Mouse (Mus musculus): ENCODE data around the gene Zic4.

Gene Zic4

DNA sequence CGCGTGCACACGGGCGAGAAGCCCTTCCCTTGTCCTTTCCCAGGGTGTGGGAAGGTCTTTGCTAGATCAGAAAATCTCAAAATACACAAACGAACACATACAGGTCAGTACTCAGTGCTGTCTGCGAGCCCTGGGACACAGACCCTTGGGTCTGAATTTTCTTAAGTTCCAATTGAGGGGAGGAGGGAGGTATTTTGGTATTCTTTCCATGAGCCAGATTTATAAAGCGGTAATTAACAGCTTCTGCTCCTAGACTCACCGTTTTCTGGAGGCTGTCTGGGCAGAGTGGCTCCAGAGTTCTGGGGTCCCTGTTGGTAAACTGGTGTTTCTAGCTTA, 17.1 kb downstream of the Zic4 start:
- no peak for DNase-seq (ENCODE audit: low read depth, low spot score)

DNA sequence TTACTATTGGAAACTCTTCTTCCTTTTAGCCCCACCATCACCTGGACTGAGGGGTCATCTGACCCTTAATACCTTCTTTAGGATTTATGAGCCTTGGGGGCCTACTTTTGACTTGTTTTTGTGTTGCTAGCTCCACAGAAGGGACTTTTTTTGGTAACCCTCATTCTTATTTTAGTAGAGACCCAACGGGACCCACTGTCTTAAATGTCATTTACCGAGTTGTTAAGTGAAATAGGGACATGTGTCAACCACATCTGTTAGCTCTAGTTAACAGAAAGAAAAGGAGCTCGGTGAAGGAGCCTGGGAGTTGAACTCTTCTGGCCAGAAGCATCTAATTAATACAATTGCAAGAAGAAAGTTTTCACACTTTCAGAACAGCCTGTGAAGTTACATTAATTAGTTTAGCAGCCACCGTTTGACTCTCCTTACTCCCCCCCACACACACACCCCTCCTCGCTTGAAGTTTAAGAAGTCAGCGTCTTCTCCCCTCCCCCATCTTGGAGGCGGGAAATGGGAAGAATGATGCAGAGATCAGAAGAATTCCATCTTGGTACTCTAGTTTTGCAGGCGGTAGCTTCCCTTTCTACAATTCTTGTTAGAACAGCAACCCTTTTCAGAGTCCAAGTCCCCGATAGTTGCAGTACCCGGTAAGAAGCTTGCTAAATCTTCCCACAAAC, 17.7 kb downstream of the Zic4 start:
- DNase-seq (ENCODE audit: low read depth, low spot score): no peak

DNA sequence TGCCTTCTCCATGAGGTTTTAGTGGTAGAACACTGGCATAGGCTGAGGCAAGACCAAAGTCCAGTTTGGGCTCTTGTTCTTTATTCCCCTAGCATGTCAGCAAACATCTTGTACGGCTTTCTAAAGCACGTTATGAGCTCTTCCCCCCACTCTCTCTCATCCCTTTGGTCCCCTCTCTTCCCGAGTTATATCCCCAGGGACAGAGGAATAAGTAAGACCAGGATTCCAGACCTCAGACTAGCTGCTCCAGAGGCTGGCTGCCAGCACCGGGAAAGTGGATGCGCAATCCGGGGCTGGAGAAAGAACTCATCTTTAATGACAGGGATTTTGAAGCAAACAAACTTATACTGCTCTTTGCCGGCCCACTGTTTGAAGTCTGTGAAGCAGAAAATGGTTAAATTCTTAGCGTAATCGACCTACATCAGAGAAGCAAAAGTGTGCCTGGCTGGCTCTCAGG, 18.3 kb downstream of the Zic4 start:
- no peak for DNase-seq (ENCODE audit: low read depth, low spot score)

DNA sequence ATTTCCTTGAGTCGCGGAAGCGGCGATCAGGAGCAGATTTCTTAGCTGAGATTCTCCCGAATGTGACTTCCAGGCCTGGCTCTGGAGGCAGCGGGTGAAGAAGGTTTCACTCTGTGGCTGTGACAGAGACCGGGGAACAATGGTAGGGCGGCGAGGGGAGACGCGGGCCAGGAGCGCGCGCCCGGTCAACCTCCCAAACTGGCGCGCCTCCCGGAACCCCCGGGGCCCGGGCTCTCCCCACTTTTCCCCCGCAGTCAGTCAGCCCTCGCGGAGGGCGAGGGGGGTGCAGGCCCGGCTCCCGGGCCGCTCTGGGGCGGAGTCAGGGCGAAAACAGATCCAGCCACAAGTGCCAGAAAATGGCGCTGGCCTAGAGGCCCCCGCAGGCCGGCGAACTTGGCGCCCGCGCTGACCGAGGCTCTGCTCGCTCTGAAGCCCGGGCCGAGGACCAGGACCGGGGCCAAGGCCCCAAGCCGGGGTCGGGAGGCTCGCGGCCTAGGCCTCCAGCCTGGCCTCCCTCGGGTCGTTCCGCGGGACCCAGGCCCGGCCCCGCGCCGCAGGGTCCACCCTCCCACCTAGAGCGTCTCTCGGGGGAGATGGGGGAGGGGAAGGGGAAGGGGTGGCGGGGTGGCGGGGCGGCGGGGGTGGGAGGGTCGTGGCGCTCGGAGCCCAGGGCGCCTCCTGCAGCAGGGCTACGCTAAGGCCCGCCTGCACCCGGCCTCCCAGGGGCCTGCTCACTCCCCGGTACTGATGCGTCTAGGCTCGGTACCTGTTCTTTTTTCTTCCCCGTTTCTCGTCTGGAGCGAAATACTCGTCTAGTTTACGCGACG, 19.3 kb downstream of the Zic4 start:
- no peak for DNase-seq (ENCODE audit: low read depth, low spot score)

DNA sequence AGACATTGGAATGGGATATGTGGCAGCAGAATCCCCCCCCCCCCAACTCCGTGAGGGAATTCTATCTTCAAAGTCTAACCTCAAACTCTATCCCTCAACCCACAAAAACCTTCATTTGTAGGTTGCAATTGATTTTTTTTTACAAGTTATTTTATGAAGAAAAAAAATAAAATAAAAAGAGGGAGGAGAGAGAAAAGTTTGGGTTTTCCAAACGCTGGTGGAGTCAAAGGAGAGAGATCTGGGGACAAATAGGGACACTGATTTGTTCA, 19.8 kb downstream of the Zic4 start:
- no peak for DNase-seq (ENCODE audit: low read depth, low spot score)

DNA sequence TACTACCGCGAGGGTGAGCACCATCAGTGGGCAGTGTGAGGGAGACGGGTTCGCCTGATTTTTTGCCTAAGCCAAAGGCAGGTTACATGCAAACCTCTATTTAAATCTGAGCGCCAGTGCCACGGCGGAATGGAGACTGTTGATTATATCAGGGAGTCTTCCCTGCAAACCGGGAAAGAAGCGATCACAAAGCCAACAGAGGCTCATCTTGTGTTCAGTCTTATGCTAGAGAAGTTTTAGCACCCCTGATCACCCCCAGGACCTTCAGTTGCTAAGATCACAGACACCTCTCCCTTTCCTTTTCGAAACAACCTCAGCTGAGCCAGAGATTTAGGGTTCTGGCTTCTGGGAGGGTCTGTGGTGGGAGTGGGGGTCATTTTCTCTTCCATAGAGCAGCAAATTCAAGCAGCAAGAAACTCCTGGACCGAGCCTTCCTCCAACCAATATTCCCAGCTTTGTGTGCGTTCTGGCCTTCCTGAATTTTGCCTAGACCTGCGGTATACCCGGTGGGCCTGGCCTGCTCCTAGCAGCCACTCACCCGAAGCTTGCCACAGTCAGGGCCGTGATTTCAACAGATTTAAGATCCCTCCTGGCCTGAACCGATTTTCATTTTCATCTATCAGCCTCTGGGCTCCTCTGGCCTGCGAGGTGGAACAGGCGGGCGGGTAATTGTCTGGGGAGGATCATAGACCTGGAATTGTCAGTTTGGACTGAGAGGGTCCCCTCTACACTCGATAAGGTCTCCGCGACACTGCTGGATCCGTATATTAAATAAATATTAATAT, 20.4 kb downstream of the Zic4 start:
- DNase-seq (ENCODE audit: low read depth, low spot score): no peak

DNA sequence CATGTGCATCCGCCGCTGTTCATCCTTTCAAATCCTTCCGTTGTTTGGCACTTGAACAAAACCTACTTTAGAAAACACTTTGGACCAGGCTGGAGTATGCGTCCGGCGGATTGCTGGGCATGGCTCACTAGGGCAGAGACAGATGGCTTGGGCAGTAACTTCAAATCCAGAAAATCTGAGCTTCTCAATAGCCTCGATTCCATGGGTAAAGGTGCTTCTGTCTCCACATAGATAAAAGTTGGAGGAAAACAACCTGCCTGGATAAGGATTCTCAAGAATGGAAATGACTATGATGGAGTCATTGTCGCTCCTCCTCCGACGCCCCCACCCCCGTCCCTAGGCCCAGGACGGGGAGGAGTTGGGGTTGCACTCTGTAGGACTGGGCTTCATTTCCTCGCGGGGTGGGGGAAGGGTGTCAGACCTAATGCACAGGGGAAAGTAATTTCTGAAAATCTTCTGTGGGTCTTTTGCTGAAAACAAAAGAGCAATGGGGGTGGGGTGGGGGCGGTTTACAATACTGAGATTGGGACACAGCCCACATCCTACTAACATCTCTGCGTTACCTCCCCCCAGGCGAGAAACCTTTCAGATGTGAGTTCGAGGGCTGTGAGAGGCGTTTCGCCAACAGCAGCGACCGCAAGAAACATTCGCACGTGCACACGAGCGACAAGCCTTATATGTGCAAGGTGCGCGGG, 21.4 kb downstream of the Zic4 start:
- DNase-seq (ENCODE audit: low read depth, low spot score): no peak

DNA sequence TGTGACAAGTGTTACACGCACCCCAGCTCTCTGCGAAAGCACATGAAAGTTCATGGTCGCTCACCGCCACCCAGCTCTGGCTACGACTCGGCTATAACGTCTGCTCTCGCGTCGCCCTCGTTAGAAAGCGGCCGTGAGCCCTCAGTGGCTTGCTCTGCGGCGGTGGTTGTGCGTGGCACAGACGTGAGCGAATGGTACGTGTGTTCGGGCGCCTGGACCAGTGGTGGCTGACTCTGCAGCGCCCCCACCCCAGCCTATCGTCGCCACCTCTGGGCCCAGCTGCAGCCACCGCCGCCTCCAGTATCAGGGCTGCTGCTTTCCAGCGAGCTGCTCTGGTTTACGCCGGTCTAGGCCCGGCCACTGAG, 21.9 kb downstream of the Zic4 start:
- DNase-seq (ENCODE audit: low read depth, low spot score): no peak

DNA sequence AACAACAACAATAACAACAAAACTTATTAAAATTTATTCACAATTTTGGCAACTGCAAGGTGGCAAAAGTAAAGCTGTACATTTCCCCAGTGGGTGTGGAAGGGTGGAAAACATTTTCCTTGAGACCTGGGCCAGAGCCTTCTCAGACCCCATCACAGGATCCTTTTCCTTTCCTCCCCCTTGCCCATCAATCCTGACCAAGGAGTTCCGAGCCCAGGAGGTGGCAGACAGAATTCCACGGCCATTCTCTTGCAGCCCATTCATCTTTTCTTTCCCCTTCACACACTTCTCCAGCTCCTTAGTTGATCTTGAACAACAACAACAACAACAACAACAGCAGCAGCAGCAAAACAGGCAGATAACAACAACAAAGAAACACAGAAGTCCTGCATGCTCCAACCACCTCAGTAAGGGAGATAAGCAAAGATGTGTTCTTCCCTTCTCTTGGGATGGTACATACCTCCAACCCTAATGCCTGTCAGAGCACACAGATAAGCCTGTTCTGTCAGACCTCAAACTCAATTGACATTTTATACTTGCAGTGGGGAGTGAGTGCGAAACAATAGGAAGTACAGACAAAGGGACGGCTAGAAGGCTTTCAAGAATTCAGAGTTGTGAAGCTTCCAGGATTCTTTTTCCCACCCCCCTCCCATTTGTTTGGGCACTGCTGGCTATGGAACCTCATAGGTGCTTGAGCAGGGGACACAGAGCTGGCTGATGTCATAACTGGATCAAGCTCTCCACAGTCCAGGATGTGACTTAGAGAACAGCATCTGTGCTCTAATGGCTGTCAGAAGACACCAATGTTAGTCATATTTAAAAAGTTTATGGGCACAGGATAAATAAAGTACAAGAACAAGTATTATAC, 22.7 kb downstream of the Zic4 start:
- no peak for DNase-seq (ENCODE audit: low read depth, low spot score)

DNA sequence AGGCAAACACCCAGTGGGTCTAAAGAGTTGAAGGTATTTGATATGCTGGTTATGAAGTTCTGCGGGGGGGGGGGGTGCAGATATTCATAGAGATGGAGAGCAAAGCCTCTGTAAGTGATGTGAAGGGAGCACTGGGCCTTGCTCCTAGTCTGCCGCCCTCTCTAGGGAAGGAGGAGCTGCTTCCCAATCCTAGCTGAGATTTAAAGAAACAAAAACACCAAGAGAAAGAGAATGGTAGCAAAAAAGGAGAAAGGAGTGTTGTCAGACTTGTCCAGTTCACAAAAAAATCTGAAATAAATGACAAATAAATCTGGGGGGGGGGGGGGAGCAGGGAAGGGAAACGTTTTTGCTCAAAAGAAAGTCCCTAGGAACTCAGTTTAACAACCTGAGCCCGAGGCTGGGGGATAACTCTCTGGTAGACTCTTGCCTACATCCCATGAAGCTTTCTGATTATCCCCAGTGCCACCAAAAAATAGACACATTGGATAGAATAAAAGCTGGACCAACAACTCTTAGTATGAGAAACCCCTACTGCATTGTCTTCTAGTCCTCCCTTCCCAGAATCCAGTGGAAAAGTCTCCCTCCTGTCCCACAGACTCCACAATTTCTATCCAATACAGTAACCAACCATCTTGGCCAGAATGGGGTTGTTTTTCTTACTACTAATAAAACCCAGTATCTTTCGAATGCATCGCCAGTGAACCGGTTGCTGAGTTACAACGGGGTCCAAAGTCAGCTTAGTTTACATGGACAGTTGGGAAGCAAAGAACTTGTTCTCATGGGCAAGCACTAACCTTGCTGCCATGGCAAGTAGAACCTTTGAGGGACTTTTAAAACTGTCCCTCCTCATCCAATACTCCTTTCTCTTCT, 23.6 kb downstream of the Zic4 start:
- no peak for DNase-seq (ENCODE audit: low read depth, low spot score)

DNA sequence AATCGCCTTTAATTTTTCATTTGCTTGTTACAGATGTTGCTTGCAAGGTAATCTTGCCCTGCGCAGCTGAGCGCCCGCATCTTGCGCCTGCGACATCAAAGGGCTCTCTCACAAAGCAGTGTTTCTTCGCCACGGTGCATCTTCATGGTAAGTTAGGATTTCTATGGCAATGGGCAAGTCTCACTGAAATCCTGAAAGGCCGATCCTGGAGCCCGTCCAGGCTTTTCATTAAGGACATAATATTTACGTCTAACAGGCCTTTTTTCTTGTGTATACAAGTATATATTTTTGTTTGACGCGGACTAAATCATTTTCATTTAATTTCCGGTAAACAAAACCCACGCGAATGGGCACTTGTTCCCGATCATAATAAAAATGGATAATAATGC, 24.3 kb downstream of the Zic4 start:
- DNase-seq (ENCODE audit: low read depth, low spot score): no peak

DNA sequence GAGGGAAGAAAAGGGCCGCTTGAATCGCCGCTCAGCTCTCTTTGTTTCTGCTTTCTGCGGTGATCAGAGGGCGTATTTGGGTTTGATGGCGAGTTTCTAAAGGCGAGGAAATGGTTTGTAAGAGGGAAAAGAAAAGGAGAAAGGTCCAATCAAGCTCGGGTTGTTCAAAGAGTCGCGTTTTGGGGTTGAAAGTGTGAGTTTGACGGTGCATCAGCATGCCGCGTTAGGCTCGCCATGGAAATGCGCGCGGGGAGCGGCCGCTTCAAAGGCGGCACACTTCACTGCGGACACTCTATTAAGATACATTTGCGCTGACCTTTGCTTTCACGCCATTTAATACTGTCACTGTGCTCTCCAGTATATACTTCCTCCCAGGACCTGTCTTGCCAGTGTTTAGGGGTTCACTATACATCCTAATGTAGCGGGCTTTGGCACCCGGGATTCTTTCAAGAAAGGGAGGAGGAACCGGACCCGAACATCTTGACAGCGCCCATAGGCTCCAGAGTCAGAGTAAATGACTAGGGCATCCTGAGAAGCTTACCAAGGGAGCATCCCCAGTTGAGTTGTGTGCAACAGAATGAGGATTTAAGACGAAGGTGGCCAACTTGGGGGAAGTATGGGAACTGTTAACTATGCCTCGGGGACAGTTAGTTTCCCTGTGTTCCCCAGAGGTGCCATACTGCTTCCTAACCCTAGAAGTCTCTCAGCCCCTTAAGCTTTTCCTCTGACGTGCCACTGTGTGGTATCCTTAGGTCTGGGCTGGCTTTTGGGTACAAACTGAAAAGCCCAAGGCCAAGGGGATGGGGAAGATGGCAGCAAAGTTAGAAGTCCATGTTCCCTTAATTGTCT, 24.9 kb downstream of the Zic4 start:
- no peak for DNase-seq (ENCODE audit: low read depth, low spot score)

DNA sequence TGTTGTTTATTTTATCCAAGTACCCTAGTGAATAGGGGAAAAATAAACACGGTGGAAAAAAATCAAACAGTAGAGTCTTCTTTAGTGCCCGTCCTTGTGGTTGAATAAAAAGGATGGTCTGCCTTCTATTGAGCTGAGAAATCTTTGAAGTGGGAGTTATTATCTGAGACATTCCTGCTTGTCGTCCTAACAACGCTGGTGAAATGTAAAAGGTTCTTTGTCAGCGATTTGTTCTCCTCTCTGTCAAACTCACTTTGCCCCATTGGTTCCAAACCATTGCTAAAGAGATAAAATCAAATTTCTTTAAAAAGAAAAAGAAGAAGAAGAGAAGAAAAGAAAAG, 25.5 kb downstream of the Zic4 start:
- DNase-seq (ENCODE audit: low read depth, low spot score): no peak

DNA sequence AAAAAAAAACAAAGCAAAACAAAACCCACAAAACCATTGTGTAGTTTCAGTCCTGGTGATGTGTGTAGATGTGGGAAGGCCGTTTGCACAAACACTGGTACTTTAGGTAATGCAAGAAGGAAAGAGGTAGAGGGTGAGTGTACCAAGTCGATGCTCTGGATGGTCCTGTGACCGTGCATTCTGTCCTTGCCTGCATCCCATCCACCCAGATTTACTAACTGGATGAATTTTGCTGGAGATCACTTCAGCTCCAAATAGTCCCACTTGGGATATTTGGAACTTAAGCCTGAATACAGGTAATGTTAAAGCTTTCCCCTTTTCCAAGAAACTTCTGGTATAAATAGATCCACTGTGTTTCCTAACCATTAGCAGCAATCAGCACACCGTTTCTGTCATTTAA, 26.0 kb downstream of the Zic4 start:
- no peak for DNase-seq (ENCODE audit: low read depth, low spot score)

DNA sequence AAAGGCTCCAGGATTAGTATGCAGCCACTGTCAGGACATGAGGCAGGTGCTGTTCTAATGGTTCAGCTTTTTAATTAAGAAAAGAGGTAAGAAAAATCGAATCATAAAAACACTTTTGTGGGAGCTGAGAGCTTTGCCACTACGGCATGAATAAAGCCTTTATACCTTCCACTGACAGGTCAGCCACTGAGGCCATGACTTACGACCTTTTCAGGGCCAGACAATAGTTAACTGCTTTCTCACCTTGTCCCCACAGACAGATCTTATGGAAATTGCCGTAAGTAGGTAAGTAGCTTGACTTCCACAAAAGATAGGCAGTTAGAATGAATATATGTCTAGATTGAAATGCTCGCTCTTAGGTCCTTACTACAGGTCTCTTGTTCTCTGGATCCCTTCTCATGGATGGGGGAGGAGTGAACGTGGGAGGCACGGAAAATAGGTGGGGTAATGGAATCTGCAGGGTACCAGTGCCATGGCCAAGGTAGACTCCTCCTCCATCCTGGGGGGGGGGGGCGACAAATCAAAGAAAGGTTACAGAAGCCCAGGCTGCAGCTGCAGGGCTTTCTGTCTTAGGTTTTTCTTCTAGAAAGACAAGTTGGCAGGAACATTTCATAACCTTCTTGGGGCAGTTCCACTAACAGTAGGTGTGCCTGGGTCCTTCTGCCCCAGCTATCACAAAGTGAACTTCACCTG, 31.3 kb downstream of the Zic4 start:
- DNase-seq (ENCODE audit: low read depth, low spot score): no peak

DNA sequence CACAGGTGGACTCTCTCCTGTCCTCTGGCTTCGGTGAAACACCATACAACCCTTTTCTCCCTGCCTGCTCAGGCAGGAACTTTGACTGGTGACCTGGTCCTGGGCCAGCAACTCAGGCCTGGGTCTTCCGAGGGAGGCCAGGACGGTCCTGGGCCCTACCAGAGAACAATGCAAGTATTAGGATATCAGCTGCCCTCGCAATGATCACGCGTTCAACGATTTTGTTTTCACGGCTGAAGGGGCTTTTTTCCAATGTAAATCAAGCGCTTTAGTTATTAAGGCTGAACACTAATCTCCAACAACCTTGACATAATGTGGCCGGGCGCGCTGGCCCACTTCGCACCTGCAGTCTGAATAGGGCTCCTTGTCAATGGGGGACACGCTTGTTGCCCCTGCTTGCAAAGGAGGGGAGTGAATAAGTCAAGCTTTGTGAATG, 32.0 kb downstream of the Zic4 start:
- DNase-seq (ENCODE audit: low read depth, low spot score): no peak

DNA sequence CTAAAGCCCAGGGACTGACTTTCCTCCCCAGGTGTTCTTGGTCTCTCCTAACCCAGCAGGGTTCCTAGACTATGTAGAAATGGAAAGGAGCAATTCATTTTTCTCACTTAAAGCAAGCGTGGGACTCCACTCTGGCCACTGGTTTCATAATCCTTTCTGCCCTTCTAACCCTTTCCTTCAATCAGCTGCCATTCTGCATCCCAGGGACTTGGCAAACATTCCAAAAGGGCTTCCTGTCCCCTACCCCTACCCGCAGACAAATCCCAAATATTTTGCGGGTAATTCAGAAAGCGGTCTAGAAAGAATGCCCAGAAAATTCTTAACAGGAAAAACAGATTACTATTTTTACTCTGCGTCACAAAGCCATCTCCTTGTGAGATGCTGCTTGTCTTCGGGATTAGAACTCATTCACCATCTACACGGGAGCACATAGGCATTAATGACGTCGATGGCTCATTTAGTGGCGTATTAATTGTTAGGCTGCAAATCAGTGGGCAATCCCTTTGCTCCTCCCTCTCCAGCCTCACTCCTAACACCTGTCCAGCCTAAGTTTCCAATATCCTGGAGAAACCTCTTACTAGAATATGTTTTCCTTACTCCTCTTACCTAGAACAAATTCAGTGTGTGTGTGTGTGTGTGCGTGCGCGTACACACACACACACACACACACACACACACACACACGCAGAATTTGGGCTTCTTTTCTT, 33.0 kb downstream of the Zic4 start:
- no peak for DNase-seq (ENCODE audit: low read depth, low spot score)

DNA sequence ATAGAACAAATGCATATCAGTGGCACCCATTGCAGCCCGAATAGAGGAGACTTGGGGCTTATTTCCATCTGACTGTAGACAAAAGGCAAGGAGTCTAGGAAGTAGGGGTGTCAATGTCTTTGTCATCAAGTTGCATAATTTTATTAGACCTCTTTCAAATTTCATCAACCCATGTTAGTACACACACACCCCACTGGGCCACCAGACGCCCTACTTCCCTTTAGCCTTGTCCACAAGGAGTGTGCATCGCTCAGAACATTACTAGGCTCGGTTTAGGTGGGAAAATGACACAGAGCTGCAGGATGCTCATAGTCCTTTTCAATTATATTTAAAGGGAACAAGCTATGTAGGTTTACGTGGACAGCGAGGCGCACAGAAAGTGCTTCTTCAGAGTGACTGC, 37.8 kb downstream of the Zic4 start:
- DNase-seq (ENCODE audit: low read depth, low spot score): no peak

All from R1 (cell line).